Mouse (Mus musculus): ENCODE measurements around the gene Myh9.
"Not testable (repeated sequence)": the region's sequence is repeated elsewhere in the genome, so short reads cannot be mapped to it uniquely, and the experiment has no call there.

The Myh9 gene

GRCm38 (mm10) chr15:77867231-77867968, 25.4 kb upstream of the Myh9 start:
- DNase-seq: not testable (repeated sequence)

DNA sequence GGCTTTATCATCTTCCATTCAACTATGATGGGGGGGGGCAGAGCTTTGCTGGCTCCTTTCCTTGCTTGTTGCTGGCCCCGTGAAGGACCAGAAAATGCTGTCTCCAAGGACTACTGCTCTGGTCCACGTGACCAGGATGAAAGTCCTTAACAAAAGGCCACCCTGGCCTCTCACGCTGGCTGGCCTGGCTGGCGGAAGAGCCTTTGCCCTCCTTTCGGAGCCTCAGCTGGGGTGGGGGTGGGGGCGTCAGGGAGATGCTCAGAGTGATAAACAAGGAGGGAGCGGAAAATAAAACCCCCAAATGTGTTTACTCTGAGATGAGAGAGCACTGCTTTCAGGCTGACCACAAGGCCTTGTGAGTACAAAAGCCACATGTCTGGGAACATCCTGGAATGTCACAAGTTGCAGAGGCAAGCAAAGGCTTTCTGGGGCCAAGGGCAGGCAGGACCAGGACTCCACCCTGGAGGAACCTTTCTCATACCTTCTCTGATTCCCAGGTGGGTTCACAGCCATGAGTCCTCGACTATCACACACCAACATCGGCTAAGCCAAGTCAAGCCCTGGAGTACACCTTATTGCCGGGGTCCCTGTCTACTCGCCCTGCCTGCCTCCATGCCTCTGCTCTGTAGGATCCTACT, 24.7 kb upstream of the Myh9 start:
- no peak for DNase-seq

DNA sequence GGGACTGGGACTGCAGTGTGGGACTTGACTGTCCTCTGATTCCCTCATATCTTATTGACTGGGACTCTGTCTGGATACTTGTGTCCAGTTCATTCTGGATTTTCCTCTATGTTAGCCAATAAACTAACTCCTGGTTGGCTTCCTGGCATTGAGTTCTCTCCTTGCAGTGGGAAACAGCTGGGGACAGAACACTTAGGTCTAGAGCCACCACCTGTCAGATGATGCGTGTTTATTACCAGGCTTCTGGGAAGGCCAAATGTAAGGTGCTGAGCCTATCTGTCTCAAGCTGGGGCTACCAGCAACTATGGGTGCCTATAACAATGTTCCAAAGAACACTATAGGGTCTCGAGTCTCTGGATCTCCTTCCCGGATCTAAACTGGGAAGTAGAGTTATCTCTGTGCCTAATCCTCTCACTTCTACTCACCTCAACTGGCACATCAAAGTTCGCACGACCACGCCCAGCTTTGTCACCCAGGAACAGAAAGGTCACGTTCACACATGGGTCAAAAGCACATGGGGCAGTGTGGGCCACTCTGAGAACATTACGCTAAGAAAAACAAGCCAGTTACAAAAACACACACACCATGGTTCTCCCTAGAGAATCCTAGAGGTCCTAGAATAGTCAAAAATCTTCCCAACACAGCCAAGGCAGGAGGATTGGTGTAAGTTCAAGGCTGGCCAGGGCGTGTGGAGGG, 22.2 kb upstream of the Myh9 start:
- DNase-seq: no peak

DNA sequence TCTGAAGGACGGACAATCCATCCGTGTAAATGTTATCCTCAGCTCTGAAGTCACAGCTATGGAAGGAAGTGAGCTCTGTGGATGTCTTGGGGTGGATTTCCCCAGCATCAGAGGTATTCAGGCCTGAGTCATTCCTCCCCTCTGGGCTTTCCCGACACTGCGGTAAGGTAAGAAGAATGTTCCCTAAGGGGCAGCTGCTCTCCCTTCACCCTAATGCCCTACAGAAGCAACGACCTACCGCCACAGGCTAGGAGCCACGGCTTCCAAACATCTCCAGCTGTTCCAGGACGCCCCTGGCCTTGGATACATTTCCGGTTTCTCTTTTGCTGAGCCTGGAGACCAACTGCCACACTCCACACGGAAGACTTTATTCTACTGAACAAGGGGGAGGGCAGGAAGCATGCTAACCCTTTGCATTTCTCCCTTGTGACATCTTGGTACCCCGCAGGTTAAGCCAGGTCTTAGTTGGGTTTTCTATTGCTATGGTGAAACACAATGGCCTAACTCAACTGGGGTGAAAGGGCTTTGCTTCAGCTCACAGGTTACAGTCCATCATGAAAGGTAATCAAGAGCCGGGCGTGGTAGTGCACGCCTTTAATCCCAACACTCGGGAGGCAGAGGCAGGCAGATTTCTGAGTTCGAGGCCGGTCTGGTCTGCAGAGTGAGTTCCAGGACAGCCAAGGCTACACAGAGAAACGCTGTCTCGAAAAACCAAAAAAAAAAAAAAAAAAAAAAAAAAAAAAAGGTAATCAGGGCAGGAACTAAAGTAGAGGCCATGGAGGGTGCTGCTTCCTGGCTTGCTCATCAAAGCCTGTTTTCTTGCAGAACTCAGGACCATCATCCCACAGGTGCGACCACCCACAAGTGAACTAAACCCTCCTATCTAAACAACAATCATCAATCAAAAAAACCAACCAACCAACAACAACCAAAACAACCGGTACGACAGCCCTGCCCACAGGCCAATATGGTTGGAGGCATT, 21.3 kb upstream of the Myh9 start:
- DNase-seq: no peak

DNA sequence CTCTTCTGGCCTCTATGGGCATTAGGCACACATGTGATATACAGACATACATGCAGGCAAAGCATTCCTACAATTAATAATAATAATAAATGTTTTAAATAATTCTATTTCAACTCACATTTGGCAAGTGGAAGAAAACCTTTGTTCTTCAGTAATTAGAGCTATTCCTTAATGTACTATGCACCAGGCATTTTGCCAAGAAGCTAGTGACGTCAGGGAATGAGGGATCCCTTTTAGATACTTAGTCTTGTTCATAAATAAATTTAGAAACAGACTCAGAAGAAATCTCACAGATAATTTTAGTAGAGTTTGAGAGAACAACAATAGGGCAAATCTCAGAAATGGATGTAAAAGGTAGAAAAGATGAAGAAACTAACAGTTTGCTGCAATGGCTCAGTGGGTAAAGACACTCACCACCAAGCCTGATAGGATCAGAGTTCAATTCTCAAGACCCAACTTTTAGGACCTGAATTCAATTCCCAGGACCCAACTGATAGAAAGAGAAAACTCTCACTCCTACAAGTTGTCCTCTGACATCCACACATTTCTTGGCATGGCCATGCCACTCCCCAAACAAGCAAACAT, 18.2 kb upstream of the Myh9 start:
- no peak for DNase-seq

DNA sequence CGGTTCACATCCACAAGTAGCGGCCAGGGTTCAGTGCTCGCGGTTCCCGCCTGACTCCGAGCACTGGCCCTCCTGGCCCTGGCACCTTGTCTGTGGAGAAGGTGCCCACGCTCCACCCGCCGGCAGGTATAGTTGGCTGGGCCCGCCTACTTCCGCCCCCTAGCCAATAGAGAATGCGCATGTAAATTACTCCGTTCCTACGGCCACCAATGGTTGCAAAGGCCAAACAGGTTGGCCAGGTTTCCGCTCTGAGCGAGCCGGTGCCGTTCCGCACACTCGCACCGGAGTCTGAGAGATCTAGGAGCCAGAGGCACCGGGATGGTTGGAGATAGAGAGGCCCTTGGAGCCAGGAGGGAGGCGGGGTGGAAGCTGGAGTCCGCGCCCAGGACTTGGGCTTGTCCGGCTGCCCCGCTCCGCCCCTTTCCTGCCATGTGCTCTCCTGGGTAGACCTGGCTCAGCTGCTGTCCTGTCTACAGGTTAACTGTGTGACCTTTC, 15.7 kb upstream of the Myh9 start:
- peak; percentile 89 to 90 for DNase-seq

- DNase-seq: no peak
Observed at GRCm38 (mm10) chr15:77856541-77856940, 14.6 kb upstream of the Myh9 start.

DNA sequence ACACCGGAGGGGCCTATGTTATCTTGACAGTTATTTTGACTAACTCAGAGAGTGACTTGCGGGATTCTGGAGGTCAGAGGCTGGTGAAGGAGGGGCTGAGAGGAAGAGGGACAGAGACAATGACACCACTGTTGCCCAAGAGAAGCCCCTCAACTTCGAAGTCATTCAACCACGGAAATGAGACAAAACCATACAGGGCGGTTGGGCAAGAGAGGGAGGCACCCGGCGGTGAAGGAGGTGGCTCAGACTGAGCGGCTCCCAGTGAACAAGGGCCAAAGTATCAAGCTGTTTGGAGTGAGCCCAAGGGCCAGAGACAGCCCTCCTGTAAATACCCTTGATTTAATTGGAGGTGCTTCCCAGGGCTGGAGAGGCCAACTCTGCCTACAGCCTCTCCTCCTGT, 13.3 kb upstream of the Myh9 start:
- no peak for DNase-seq

DNA sequence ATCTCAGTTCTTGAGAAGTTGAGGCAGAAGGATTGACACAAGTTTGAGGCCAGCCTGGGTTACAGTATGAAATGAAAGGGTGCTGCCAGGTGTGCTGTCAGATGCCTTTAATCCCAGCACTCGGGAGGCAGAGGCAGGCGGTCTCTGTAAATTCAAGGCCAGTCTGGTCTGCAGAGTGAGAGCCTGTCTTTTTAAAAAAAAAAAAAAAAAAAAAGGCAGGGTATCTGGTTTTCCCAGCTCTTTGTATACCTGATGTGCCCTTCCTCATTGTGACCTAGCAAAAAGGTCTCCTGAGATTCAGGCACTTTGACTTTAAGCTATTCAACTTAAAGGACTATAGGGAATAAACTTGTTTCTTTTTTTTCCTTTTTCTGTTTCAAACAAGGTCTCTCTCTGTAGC, 10.0 kb upstream of the Myh9 start:
- DNase-seq: no peak

GRCm38 (mm10) chr15:77851136-77851535, 9.2 kb upstream of the Myh9 start:
- no peak for DNase-seq

- DNase-seq: no peak
Observed at GRCm38 (mm10) chr15:77849572-77850229, 7.7 kb upstream of the Myh9 start.

DNA sequence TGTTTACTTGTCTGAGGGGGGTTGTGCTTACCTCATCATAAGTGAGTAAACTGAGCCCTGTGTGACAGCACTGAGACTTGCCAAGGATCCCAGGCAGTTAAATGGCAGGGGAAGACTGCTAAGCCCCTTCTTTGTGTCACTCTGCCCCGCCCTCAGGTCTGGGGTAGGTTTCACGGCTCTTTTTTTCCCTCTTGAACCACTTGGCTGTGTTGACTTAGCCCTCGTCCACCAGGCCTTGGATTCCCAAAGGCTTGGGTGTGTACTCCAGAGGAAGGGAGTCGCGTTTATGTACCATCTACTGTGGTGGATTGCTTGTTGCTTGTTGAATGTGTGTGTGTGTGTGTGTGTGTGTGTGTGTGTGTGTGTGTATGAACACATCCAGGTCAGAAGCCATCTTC, 7.1 kb upstream of the Myh9 start:
- DNase-seq: no peak

- DNase-seq: no peak
Observed at GRCm38 (mm10) chr15:77848415-77849038, 6.6 kb upstream of the Myh9 start.

DNA sequence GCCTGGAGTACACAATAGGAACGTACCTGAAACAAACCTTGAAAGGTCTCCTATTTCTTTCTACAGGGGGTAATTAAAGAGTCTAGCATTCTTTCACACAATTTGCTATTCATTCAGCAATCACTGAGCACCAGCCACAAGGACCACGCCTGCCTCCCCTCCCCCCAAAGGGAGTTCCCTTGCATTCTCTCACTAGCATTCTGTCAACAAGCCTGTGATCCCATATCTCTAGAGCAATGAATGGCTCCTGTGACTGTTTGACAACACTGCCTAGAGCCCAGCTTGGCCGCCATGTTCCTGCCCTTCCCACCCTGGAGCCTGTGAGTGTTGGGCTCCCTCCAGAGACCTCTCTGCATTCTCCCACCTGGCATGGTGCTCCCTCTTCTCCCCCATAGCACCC, 5.9 kb upstream of the Myh9 start:
- no peak for DNase-seq

DNA sequence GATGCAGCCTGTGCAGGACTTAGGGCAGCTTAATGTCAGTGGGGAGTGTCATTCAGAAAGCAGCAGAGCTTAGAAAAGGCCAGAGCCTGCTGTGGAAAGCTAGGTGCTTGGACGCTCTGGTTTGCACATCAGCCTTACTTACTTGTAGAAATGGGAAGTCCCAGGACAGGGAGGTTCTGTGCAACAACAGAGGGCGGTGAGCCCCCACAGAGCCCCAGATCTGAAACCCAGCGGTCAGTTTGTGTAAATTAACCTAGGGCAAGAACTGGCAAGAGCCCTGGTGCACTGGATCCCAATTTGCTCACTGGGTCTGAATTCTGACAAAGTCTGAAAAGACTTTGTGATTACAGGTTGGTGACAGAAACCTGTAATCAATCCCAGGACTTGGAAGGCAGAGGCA, 5.1 kb upstream of the Myh9 start:
- no peak for DNase-seq

DNA sequence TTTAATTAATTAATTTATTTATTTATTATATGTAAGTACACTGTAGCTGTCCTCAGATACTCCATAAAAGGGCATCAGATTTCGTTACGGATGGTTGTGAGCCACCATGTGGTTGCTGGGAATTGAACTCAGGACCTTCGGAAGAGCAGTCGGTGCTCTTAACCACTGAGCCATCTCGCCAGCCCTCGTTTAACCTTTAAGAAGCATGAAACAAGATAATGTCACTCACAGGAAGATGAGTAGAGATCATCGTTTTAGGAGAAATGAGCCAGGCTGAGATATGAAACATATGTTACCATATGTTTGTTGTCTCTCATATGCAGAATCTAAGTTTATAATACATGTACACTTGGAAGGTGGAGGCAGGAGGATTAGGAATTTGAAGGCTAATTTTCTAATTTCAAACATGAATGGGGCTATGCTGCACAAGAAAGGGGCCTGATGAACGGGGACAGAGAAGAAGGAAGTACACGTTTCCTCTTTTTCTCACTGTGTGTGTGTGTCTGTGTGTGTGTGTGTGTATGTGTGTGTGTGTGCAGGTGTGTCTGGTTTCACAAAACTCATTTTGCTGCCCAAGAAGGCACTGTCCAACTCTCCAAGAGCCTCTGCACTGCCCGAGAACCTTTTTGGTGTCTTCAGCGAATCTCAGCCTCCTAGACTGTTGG, 4.1 kb upstream of the Myh9 start:
- not testable (repeated sequence) for DNase-seq

- DNase-seq: no peak
Observed at GRCm38 (mm10) chr15:77844955-77845635, 3.1 kb upstream of the Myh9 start.

DNA sequence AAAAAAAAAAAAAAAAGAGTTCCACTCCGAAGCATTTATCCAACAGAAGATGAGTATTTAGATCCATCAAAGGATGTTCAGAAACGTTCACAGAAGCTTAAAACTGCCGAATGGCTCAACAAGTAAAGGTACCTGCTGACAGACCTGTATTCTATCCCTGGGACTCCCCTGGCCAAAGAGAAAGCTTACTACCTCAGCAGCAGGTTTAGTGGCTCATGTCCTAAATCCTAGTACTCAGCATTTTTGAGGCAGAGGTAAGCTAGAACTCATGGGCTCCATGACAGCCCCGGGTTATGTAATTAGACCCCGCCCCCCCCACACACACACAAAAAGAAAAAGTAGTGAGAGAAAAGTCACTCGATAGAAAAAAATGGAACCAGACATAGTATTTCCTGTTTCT, 2.1 kb upstream of the Myh9 start:
- no peak for DNase-seq

- not testable (repeated sequence) for DNase-seq
Observed at GRCm38 (mm10) chr15:77843494-77844041, 1.6 kb upstream of the Myh9 start.

- DNase-seq: no peak
Observed at GRCm38 (mm10) chr15:77843046-77843445, 1.1 kb upstream of the Myh9 start.
